Mouse (Mus musculus) lung, postnatal 0 days (tissue): ENCODE results near the gene Syngr4.

Source experiments
- CTCF ChIP-seq: IDR thresholded peaks from 2 replicates; pipeline ENCODE4 v1.5.1; 2016; ENCODE audit warnings: antibody characterized with exemption, mild to moderate bottlenecking
- EP300 ChIP-seq: IDR thresholded peaks from 2 replicates; pipeline ENCODE4 v1.6.1; 2016; ENCODE audit warnings: antibody characterized with exemption, mild to moderate bottlenecking, control low read depth

DNA sequence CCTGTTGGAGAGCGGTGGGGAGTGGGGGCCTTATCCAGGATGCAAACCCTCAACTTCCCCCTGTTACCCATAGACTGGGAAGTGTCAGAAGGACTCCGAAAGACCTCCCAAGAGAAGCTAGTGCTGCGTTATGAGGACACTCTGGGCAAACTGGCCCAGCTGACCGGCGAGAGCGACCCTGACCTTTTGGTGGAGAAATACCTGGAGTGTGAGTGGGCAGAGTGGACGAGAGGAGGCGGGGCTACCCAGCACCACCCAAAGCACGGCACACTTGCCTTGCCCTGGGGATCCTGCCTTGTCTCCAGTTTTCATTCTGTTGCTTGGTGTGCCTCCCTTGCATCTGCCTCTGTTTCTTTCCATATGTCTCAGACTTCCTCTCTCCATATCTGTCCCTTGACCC is 45.5 kb upstream of the Syngr4 start:
- TF ChIP-seq CTCF (no peak), EP300 (no peak)
